Mouse (Mus musculus) mature B cell (primary cell): ENCODE measurements around the gene Fam166a.

ENCODE experiments used
- in situ Hi-C: fragments of 300-500 bp; cut with MboI; formaldehyde crosslinking; loops from 2 replicates; pipeline ENCODE4 v1.14.3; 2019

The Fam166a gene

GRCm38 (mm10) chr2:25223681-25224491, 5.3 kb downstream of the Fam166a start:
- in situ Hi-C loops = no loop called here

- in situ Hi-C loops = no loop called here
These were observed 5.9 kb downstream of the Fam166a start, which contains the start of gene Tubb4b for GRCm38 (mm10) chr2:25224492-25224765. Gene Tubb4b, minus strand, starts transcription at chr2:25224702.

DNA sequence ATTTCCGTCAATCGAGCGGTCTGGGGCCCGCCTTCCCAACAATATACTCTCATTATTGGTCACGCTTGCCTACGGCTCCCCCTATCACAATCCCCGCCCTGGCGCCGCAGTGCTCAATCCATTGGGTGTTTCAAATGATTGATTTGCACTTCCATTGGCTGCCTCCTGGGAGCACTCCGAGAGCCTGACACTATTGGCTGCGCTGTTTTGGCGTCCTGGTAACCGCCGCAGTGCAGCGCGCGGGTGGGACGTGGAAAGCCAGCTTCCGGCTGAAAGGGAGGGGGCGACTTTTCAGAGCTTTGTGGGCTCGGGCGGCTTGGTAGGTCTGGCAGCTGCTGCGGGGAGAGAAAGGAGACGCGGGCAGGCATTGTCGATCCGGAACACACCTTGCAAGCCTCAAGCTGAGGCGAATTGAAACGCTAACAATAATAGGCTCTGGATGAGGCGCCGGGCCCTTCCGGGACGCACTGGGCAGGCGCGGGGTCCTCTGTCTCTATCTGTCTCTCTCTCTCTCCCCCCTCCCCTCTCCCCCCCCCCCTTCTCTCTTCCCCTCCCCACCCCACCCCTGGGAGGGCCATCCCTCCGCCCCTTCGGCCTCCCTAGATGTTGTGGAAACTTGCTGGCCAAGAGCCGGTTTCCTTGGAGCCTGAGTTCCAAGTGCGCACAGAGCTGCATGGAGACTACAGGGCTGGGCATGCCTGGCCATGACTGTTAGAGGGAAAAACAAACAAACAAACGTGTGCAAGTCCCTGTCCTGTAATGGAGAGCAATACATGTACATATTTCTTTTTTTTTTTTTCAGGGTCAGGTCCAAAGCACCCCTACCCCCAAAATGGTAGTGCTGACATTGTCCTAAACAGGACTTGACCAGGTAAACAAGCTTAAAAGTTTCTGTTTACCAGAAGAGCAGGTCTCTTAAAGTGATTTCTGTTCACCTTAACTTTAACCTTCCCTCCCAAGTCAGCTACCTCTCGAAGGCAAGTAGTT, 6.5 kb downstream of the Fam166a start:
- in situ Hi-C loops = no loop called here

GRCm38 (mm10) chr2:25225811-25226379, 7.3 kb downstream of the Fam166a start:
- in situ Hi-C loops = no loop called here

DNA sequence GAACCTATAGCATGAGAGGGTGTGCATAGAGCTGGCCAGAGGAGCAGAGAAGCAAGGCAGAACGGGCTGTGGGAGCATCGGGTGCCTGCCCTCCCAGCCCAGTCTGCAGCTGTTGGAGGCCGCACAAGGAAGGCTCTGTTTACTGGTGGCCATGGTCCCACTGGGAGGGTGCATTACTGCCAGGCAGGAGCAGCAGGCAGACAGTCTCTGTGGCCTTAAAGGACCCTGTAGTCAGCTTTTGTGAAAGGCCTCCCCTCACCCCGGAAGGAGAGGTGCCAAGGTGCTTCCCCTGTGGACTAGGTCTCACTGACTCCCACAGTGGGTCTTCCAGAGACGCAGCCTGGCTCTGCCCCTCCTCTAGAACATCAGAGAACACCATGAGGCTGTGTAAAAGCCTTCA, 8.3 kb downstream of the Fam166a start:
- in situ Hi-C loops = no loop called here

DNA sequence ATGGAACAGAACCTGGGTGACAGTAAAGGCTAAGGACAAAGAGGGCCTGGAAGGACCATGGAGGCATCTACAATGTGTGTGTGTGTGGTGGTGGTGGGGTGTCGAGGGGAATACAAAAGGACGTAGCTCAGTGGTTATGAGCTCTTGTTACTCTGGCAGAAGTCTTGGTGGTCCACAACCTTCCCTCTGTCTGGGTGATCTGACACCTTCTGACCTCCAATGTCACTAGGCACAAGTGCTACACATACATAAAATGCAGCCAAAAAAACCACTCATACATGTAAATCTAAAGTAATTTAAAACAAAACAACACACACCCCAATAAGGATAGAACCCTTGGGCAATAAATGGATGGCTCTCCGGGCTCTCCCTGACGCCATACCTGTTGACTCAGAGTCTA, 8.9 kb downstream of the Fam166a start:
- in situ Hi-C loops = no loop called here

- in situ Hi-C loops = no loop called here
These were observed 9.9 kb downstream of the Fam166a start for GRCm38 (mm10) chr2:25228431-25228889.

DNA sequence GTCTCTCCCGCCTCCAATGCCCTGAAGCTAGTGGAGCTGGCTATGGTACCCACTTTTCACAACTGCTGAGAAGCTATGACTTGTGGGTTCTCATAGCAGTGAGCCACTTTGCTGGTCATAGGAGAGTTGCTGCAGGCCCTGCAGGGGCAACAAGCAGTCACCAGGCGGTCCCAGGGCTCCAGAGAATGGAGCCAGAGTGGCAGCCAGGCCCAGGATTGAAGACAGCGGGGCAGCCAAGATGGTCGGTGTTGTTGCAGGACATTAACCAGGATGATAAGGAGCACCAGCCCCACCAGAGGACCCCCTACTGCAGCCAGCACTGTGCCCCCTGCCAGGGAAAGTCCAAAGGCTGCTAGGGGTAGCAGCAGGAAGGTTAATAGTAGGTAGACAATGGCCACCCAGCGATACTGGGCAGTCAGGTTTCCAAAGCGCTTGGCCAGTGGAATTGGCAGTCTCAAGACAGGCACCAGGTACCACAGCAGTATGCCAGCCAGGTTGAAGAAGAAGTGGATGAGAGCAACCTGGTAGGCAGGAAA, 10.5 kb downstream of the Fam166a start:
- in situ Hi-C loops = no loop called here

DNA sequence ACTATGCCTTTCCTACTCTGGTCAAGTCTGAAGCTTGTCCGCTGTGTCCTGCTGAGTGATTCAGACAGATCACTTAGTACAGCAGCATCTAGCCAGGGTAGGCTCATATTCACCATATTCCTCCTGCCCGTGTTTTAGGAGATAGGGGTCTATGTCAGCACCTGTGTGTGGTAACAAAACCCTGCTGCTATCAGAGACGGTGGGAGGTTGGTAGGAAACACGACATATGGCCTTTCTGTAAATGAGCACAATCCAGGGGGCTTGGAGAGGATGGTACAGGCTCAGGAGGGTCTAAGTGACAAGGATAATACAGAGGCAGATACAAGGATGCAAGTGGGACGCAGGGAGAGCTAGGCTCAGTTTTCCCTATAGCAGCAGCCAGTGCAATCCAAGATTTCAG, 11.0 kb downstream of the Fam166a start:
- in situ Hi-C loops = no loop called here

GRCm38 (mm10) chr2:25230581-25230980, 12.0 kb downstream of the Fam166a start:
- in situ Hi-C loops = no loop called here

GRCm38 (mm10) chr2:25231038-25231437, 12.5 kb downstream of the Fam166a start:
- in situ Hi-C loops = no loop called here

GRCm38 (mm10) chr2:25233421-25233820, 14.9 kb downstream of the Fam166a start:
- in situ Hi-C loops = no loop called here

DNA sequence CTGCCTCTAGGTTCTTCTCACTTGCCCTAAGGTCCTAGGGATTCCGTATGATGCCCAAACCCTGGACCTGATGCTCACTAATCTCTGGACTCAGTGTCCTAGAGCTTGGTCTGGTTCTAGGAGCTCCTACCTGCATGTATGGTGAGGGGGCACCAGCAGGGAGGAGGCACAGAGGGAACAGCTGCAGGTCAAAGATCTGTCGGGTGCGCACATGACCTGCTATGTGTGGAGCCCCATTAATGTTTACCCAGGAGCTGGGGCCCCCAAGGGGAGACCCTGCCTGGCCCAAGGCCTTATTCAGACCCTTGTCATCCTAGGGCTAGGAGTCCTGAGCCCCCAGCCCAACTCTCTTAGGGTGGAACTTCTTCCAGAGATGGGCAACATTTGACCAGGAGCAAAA, 15.5 kb downstream of the Fam166a start, which contains the start of gene Slc34a3:
Gene Slc34a3 (minus strand): TSS at position 315 of the 400 bp plus-strand sequence.
- in situ Hi-C loops = no loop called here

- in situ Hi-C loops = no loop called here
These were observed 16.1 kb downstream of the Fam166a start for GRCm38 (mm10) chr2:25234551-25235220.

GRCm38 (mm10) chr2:25236614-25237013, 18.1 kb downstream of the Fam166a start, which contains the start of gene Rnf224:
Gene Rnf224, minus strand, starts transcription at chr2:25236787.
- in situ Hi-C loops = no loop called here

- in situ Hi-C loops = no loop called here
These were observed 19.0 kb downstream of the Fam166a start for GRCm38 (mm10) chr2:25237522-25237921.

GRCm38 (mm10) chr2:25238106-25238505, 19.6 kb downstream of the Fam166a start:
- in situ Hi-C loops = no loop called here

DNA sequence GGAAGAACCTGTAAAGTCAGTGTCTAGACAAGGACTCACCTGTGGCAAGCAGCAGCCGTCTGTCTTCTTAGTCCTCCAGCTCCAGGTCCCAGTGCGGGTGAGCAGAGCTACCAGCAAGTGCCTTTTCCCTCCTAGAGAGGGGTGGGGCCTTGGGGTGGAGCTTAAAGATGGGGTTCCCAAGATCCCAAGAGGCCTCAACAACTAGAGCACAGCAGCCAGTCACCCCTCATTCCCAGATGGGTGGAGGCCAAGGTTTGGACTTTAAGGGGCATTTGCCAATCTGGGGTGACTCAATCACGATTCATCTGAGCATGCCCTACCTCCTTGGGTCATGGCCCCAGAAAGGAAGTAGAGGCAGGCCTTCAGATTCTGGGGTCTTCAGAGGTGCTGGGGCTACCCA, 21.2 kb downstream of the Fam166a start:
- in situ Hi-C loops = no loop called here

DNA sequence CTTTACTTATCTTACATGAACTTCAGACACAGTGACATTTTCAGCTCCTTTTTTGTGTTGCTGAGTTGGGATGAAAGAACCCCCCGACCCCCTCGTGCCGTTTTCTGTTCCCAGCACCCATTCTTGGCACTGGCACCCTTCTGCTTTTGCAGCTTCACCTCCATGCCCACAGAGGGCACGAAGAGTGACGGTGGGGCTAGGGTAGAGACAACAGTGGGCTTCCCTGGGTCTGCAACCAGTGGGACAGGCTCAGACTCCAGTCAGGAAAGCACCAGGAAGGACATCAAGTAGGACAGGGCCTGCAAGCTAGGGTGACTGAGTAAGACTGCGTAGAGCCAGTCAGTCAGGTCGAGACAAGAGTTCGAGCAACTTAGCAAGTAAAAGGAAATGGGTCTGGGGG, 21.8 kb downstream of the Fam166a start:
- in situ Hi-C loops = no loop called here

- in situ Hi-C loops = no loop called here
These were observed 22.3 kb downstream of the Fam166a start for GRCm38 (mm10) chr2:25240723-25241437.

DNA sequence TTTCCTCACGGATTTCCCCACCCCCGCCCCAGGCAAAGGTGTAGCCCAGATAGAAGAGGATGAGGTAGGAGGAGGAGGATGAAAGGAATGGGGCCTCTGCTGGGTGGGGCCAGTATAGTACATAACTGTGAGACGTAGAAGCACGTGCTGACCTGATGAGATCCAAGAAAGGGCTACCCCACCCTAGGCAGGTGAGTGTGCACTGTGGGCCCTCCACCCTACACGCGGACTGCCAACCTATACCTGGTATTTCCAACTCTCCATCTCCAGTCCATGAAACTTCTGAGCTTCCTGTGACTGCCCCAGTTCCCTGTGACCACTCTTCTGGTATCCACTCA, 22.9 kb downstream of the Fam166a start:
- in situ Hi-C loops = no loop called here
